Mouse (Mus musculus) liver, embryonic 16.5 days (tissue): ENCODE results near the gene Ahdc1. TPM values are rescaled to one million over a fixed set of nuclear protein-coding genes. Genes with fewer than 3 reads are reported as not detected.
A peak's percentile ranks its signal among the peaks of the same experiment; 100 is the strongest.
"Not testable (repeated sequence)": the region's sequence is repeated elsewhere in the genome, so short reads cannot be mapped to it uniquely, and the experiment has no call there.

ENCODE experiments used
- ATAC-seq: fragments of 200-750 bp; cut with Nextera tagmentation; 2 replicates; pipeline ENCODE4 v1.8.0; 2017; ENCODE audit warnings: low read depth, mild to moderate bottlenecking, moderate number of reproducible peaks, moderate library complexity
- H3K27ac ChIP-seq: fragments of 300-500 bp; sonication (generic); 2 replicates; pipeline ENCODE4 v1.5.1; 2014; ENCODE audit warnings: mild to moderate bottlenecking, low read length
- H3K27me3 ChIP-seq: fragments of 300-500 bp; sonication (generic); 2 replicates; pipeline ENCODE4 v1.6.1; 2014; ENCODE audit warnings: low read depth, low read length, mixed read lengths; ENCODE audit not compliant: control insufficient read depth, insufficient read depth
- H3K36me3 ChIP-seq: fragments of 300-500 bp; sonication (generic); 2 replicates; pipeline ENCODE4 v1.6.1; 2014; ENCODE audit warnings: mild to moderate bottlenecking; ENCODE audit not compliant: control insufficient read depth, insufficient read depth
- H3K4me1 ChIP-seq: fragments of 300-500 bp; sonication (generic); 2 replicates; pipeline ENCODE4 v1.6.1; 2014; ENCODE audit warnings: low read depth, low read length, mixed read lengths; ENCODE audit not compliant: control insufficient read depth
- H3K4me2 ChIP-seq: fragments of 300-500 bp; sonication (generic); 2 replicates; pipeline ENCODE4 v1.6.1; 2014; ENCODE audit warnings: low read depth, low read length, mixed read lengths
- H3K4me3 ChIP-seq: fragments of 300-500 bp; sonication (generic); 2 replicates; pipeline ENCODE4 v1.5.1; 2014; ENCODE audit warnings: low read depth, mild to moderate bottlenecking, low read length
- H3K9ac ChIP-seq: fragments of 300-500 bp; sonication (generic); 2 replicates; pipeline ENCODE4 v1.6.1; 2014; ENCODE audit warnings: low read depth, low read length
- H3K9me3 ChIP-seq: fragments of 300-500 bp; sonication (generic); replicated peaks from 2 replicates; pipeline ENCODE4 v1.6.1; 2016; ENCODE audit warnings: low read length; ENCODE audit not compliant: control insufficient read depth
- WGBS: fragments of 180-500 bp; shearing (Covaris S2); extraction: QIAGEN DNeasy Blood & Tissue Kit; methylation state at CpG from one replicate; pipeline ENCODE4 v1.1.7; 2014; ENCODE audit not compliant: insufficient replicate concordance; 5-methylcytosine and 5-hydroxymethylcytosine counted together
- polyA plus RNA-seq: library from polyadenylated mRNA; unstranded; fragments of >200 nt; fragmentation: Nextera tagmentation; extraction: Ambion mirVana; gene quantifications from 2 replicates; pipeline ENCODE4 v1.2.1, GENCODE M21; 2015

Ahdc1 gene
- polyA plus RNA-seq, 1 experiment from 2014 or later, result 1.6 TPM

DNA sequence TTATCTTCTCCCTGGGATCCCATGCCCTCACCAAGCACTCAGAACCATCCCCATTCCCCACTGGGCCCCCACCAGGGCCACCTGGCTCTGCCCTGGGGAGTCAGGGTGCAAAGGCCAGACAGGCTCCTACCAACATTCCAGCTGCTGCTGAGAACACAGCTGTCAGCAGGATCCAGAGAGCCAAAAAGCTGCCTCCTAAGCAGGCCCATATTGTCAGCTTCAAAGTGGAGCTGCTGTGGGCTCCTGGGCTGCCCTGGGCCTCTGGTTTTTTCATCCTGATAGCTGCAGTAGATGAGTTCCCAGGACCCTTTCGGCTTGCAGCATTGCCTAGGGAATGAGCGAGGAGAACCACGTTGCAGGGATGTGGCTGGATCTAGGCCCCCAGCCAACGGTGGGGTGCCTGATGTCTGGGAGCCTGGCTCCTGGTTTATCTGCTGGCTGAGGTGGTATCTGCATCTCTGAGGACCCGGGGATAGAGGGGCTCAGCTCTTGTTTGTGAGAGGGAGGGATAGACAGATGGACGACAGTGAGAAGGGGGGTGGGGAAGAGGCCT lies 82.5 kb downstream of the Ahdc1 start:
- no peak overlapping the region for H3K4me2 ChIP-seq

DNA sequence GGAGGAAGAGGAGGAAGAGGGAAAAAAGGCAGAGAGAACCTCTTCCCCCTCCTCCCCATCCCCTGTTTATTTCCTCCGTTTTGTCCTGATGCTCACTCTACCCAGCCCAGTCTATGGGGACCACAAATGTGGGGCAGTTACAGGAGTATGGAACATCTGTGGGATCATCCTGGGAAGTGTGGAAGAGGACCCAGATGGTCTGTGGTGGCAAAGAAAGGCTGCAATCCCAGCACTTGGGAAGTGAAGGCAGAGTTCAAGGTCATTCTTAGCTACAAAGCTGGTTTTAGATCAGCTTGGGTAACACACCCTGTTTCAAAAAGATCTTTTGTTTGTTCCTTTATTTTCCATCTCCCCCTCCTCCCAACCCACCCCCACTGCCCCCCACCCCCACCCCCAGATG lies 83.2 kb downstream of the Ahdc1 start:
- peaks cover 37% of the 10 kb centered on the region for H3K27me3 ChIP-seq
- no peak overlapping the region for H3K4me3 ChIP-seq
- H3K27ac ChIP-seq, result no peak overlapping the region
- no peak overlapping the region for H3K9ac ChIP-seq
- H3K9me3 ChIP-seq, result no peaks in the 10 kb centered on the region
- no peak for ATAC-seq
- WGBS, result 33% methylated on average over 1 of the region's 1 CpGs
- no peak overlapping the region for H3K4me2 ChIP-seq
- H3K36me3 ChIP-seq, result no peaks in the 10 kb centered on the region
- peaks cover 38% of the 10 kb centered on the region for H3K4me1 ChIP-seq

More for the DNA sequence above, 82.5 kb downstream of the Ahdc1 start:
- Histone ChIP-seq H3K9me3 (no peaks in the 10 kb centered on the region), H3K9ac (no peak overlapping the region), H3K4me1 (peaks cover 38% of the 10 kb centered on the region), H3K27ac (peak overlapping the region; percentile 50), H3K4me3 (no peak overlapping the region), H3K36me3 (no peaks in the 10 kb centered on the region), H3K27me3 (peaks cover 37% of the 10 kb centered on the region)
- ATAC-seq, result no peak
- WGBS, result 21% methylated on average over 6 of the region's 6 CpGs

DNA sequence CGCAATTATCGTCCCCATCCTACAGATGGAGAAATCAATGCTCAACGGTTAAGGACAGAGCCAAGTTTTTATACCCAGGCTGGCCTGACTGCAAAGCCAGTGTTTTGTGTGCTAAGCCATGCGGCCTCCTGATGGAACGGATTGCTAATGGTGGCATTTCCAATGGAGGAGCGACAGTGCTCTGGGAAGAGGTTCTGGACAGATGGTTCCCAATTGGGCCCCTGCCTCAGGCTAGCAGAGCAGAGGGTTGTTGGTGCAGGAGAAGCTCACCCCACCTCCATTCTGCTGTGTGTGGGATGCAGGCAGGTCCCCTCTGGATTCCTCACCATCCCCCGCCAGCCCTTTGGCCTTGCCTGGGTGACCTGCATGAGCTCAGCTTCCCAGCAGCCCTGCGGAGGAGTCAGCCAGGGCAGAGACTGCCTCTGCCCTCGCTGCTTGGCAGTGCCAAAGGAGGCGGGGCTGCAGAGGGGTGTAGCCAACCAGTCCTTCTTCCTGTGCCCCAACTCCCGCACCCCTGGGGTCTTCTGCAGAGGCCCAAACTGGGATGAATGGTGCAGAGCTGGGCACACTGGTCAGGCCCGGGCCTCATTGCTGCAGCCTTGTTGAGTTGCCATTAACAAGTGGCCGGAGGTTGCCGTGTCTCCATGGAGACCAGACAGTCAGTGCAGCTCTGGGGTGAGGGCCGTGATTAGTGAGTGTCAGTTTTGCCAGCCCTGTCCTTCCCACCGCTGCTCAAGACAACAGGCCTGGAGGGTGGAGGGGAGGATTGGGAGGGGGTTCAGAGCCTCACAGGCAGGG lies 84.1 kb downstream of the Ahdc1 start:
- Histone ChIP-seq H3K9ac (no peak overlapping the region), H3K4me2 (peak overlapping the region; percentile 7; the same call in 1 of the 2 replicates), H3K36me3 (no peaks in the 10 kb centered on the region), H3K9me3 (no peaks in the 10 kb centered on the region), H3K27ac (0 out of 2 replicates have a peak overlapping the region, but pooled peaks have one; percentile 8), H3K27me3 (peaks cover 37% of the 10 kb centered on the region), H3K4me1 (peaks cover 37% of the 10 kb centered on the region), H3K4me3 (no peak overlapping the region)
- 50% methylated on average over 16 of the region's 16 CpGs for WGBS
- peak; percentile 54 for ATAC-seq

DNA sequence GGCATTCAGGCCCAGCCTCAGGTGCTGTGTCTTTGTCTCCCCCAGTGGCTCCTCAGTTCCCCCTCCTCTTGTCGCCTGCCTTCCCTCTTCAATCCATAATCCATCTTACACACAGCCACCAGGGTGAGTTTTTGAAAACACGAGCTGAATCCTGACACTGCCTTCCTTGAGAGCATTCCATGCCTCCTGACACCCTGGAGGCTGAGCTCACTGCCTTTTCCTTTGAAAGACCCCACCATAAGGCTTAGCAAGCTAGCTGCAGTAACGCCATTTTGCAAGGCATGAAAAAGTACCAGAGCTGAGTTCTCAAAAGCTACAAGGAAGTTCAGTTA lies 84.6 kb downstream of the Ahdc1 start:
- peaks cover 33% of the 10 kb centered on the region for H3K4me1 ChIP-seq
- H3K27me3 ChIP-seq, result peaks cover 37% of the 10 kb centered on the region
- H3K9me3 ChIP-seq, H3K27ac ChIP-seq, H3K36me3 ChIP-seq, H3K4me3 ChIP-seq, H3K9ac ChIP-seq, ATAC-seq: not testable (repeated sequence)
- WGBS, result 58% methylated on average over 3 of the region's 3 CpGs
- H3K4me2 ChIP-seq, result peak overlapping the region; percentile 7; the same call in 1 of the 2 replicates

DNA sequence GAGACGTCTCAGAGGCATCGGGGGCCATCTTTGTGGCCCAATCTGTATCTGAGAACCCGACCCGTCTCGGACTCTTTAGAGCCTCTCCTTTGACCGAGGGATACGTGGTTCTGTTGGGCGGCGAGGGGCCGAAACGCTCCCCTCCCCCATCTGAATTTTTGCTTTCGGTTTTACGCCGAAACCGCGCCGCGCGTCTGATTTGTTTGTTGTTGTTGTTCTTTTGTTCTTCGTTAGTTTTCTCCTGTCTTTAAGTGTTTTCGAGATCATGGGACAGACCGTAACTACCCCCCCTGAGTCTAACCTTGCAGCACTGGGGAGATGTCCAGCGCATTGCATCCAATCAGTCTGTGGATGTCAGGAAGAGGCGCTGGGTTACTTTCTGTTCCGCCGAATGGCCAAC lies 85.6 kb downstream of the Ahdc1 start:
- H3K27me3 ChIP-seq, result peaks cover 31% of the 10 kb centered on the region
- H3K4me1 ChIP-seq, result peaks cover 29% of the 10 kb centered on the region
- H3K4me2 ChIP-seq, H3K9ac ChIP-seq, H3K9me3 ChIP-seq, H3K36me3 ChIP-seq, H3K27ac ChIP-seq, ATAC-seq: not testable (repeated sequence)
- H3K4me3 ChIP-seq, result peak overlapping the region; percentile 49
- 1% methylated on average over 11 of the region's 26 CpGs for WGBS

DNA sequence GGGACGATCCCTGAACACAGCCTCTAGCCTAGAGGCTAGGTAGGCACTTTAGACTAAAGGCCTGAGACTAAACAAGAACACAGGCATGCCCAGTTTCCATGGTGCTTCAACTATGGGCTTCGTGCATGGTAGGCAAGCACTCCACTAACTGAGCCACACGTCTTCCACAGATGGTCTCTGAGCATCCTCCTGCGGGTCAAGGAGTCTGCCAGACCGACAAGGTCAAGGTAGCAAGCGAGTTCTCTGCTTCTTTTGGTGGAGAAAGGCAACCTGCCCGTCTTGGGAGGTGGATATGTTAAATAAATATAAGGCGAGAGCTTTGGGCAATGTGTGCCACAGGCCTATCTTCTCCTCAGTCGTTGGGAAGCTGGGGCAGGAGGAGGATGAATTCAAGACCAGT lies 90.7 kb downstream of the Ahdc1 start:
- no peak overlapping the region for H3K4me3 ChIP-seq
- no peak overlapping the region for H3K27ac ChIP-seq
- H3K36me3 ChIP-seq, result no peaks in the 10 kb centered on the region
- no peaks in the 10 kb centered on the region for H3K27me3 ChIP-seq
- no peak for ATAC-seq
- no peaks in the 10 kb centered on the region for H3K9me3 ChIP-seq
- 59% methylated on average over 9 of the region's 9 CpGs for WGBS
- H3K4me1 ChIP-seq, result no peaks in the 10 kb centered on the region; the same call in none of the 2 replicates
- no peak overlapping the region for H3K4me2 ChIP-seq
- no peak overlapping the region for H3K9ac ChIP-seq

DNA sequence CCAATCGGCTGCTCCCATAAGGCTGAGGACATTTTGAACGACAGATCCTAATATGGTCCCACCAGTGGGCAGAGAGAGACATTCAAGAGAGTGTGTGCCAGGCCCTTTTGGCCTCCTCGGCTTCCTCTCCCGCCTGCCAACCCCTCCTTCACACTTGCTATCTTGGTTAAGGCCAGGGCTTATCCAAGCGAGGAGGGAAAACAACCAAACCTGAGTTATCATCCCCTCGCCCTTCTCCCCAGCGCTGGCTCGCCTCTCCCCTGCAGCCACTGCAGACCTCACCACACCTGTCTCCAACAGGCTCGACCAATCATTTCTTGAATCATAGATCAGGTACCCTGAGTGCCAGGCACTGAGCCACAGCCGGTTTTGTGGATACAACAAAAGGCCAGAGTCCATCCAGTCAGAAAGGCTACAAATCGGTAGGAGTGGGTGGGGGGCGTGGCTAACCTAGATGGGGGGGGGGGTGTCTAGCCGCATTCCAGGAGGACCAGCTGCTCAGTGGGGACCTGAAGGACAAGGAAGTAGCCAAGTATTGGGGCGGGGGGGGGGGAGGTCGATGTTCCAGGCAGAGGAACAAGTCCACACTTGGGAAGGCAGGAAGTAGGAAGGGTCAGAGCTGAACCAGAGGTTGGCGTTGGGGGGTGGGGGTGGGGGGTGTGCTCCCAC lies 92.6 kb downstream of the Ahdc1 start:
- Histone ChIP-seq H3K9me3 (no peaks in the 10 kb centered on the region), H3K4me3 (no peak overlapping the region), H3K4me2 (no peak overlapping the region), H3K27me3 (no peaks in the 10 kb centered on the region), H3K27ac (no peak overlapping the region), H3K36me3 (no peaks in the 10 kb centered on the region), H3K9ac (no peak overlapping the region), H3K4me1 (no peaks in the 10 kb centered on the region; the same call in none of the 2 replicates)
- ATAC-seq, result peak; percentile 73
- 18% methylated on average over 16 of the region's 16 CpGs for WGBS

DNA sequence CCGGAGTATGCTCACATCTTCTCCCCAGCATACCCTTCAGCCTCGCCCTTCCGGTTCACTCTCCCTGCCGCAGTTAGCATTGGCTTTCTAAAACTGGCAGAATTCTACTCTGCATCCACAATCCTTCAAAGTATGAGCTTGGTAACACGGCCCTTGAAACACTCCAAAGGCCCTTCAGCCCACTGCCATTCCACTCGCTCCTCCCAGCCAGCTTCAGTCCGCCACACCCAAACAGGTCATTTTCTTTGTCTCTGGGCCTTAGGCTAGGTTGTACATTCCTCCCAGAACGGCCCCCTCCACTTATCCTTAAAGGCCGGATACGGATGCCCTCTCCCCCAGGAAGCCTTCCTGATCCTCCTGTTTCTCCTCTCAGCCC lies 93.1 kb downstream of the Ahdc1 start:
- Histone ChIP-seq H3K9me3 (no peaks in the 10 kb centered on the region), H3K4me3 (no peak overlapping the region), H3K27ac (no peak overlapping the region), H3K4me1 (no peaks in the 10 kb centered on the region; the same call in none of the 2 replicates), H3K27me3 (no peaks in the 10 kb centered on the region), H3K36me3 (no peaks in the 10 kb centered on the region), H3K4me2 (no peak overlapping the region), H3K9ac (no peak overlapping the region)
- peak; percentile 9; the same call in 1 of the 2 replicates for ATAC-seq
- WGBS, result 37% methylated on average over 10 of the region's 10 CpGs

DNA sequence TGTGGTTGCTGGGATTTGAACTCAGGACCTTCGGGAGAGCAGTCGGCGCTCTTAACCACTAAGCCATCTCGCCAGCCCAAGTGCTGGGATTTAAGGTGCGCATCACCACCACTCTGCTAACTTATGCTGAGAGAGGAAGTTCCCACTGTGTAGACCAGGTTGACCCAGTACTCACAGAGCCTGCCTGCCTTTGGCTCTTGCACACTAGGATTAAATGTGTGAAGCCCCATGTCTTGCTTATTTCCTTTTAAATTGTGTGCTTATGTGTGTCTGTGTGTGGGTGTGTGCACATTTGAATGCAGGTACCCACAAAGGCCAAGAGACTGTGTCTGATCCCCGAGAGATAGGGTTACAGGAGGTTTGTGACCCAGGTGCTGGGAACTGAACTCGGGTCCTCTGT lies 95.6 kb downstream of the Ahdc1 start:
- Histone ChIP-seq H3K4me2 (no peak overlapping the region), H3K4me3 (no peak overlapping the region), H3K27ac (no peak overlapping the region), H3K27me3 (no peaks in the 10 kb centered on the region), H3K9me3 (no peaks in the 10 kb centered on the region), H3K9ac (no peak overlapping the region), H3K36me3 (no peaks in the 10 kb centered on the region), H3K4me1 (no peaks in the 10 kb centered on the region; the same call in none of the 2 replicates)
- 84% methylated on average over 7 of the region's 7 CpGs for WGBS
- no peak for ATAC-seq
